Mouse (Mus musculus) left cerebral cortex, postnatal 14 days (tissue): ENCODE results near the gene Apol9a. TPM values are rescaled to one million over a fixed set of nuclear protein-coding genes. Genes with fewer than 3 reads are reported as not detected.

ENCODE experiments used
- DNase-seq, 2 experiments: peaks; one replicate each; pipeline ENCODE4 v3.0.0; 2021 to 2022; ENCODE audit warnings: low spot score in 2 of 2, mixed read lengths in 1 of 2
- intact Hi-C: fragments of 180-260 bp; cut with DNase I; formaldehyde crosslinking; loops from one replicate; pipeline ENCODE4 v1.15.1; 2025
- total RNA-seq, 2 experiments: library from RNA; stranded (reverse); gene quantifications; 2 replicates each; pipeline ENCODE4 v1.2.3; 2021

The Apol9a gene
- total RNA-seq, 2 experiments from 2014 or later: 0.23 TPM; not detected in 1

DNA sequence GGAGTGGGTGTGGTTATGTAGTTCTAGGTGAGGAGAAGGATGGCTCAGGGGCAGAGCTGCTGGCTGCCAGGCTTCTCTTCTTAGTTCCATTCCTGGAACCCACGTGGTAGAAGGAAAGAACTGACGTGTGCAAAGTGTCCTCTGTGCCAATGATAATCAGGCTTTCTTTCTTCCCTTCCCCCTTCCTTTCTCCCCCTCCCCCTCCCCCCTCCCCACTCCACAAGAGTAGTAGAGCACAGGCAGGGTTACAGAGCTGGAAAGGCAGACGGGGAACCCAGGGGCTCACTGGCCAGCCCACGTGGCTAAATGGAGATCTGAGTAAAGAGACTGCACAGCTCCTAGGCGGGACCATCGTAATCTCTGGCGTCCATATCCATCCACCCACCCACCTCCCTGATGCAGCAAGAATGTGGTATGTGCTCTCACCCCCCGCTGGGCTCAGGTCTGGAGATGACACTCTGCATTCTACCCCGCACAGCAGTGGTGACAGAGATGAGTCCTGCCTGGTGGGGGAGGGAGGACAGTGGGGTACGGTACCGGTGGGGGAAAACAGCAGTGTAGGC is 54.6 kb downstream of the Apol9a start:
- intact Hi-C loops: loop anchor here (5.0 kb wide), 2 partner anchors 49 to 129 kb away; partner anchors contain the start of gene Rbfox2
- peak; percentile 56 to 85 for DNase-seq

DNA sequence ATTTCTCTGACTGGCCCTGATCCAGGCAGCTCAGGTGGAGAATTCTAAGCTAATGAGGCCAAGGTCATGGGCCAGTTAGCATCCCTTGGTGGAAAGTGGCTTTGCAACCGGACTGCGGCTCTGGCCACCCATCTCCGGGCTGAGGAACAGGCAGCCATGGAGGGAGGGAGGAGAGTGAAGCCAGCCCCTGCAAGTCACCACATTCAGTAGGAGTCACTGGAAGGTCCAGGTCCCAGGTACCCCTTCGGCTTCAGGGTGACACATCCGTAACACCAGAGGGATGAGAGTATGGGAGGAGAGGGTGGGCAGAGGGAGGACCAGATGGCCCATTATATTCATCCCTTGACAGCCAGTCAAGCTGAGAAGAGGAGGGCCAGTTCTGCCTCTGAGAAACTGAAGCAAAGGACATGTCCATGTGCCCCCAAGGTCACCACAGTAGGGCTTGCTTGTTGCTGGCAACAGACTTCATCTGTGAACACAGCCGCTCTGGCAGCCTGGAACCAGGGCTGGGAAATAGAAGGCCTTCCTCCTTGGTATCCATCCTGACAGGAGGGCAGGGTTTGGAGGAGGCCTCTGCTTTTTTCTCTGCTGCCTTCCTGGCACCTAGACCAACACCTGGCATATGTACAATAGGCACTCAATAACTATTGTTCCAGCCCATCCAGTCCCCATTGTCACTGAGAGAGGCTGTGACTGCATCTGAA is 55.9 kb downstream of the Apol9a start:
- no peak for DNase-seq
- intact Hi-C loops: loop anchor here (5.0 kb wide), 2 partner anchors 48 to 128 kb away; partner anchors contain the start of gene Rbfox2

- intact Hi-C loops: no loop called here
- no peak for DNase-seq
Measured at GRCm38 (mm10) chr15:77354496-77354847, 56.5 kb downstream of the Apol9a start.

Other genes starting within 250 kb of the Apol9a start
- 100 to 1,000 TPM; 237 to 248 TPM for gene Rbfox2, start 104.1 kb downstream of the Apol9a start, total RNA-seq
- under 1 TPM; 0.48 to 0.68 TPM for gene Apol7a, start 12.0 kb downstream of the Apol9a start, total RNA-seq
- gene Apol7b, start 36.4 kb upstream of the Apol9a start, total RNA-seq: under 1 TPM in 1 of 2 experiments, not detected in 1; 0.33 TPM
- gene Apol10a, start 65.9 kb upstream of the Apol9a start, total RNA-seq: not detected
- gene Apol11a, start 97.1 kb upstream of the Apol9a start, total RNA-seq: not detected
- gene Apol7c, start 122.2 kb upstream of the Apol9a start, total RNA-seq: not detected
- not detected for gene 1700025B11Rik, start 150.8 kb upstream of the Apol9a start, total RNA-seq
- gene Apol10b, start 185.0 kb upstream of the Apol9a start, total RNA-seq: not detected
- gene Gm36245, start 188.1 kb upstream of the Apol9a start, total RNA-seq: not detected
- not detected for gene Apol11b, start 232.2 kb upstream of the Apol9a start, total RNA-seq